Mouse (Mus musculus): Measurements from ENCODE around the gene Adam6a. TPM values are rescaled to one million over a fixed set of nuclear protein-coding genes. Genes with fewer than 3 reads are reported as not detected.
"Not testable (repeated sequence)": the region's sequence is repeated elsewhere in the genome, so short reads cannot be mapped to it uniquely, and the experiment has no call there.

The Adam6a gene
- total RNA-seq (2021): not detected
- long read RNA-seq, experiment 1: 0 reads
- long read RNA-seq, experiment 2: 0 reads

GRCm38 (mm10) chr12:113543608-113544007, at the start of gene Adam6a:
Gene Adam6a, plus strand, starts transcription at chr12:113543908.
- not testable (repeated sequence) for DNase-seq (ENCODE audit: low spot score in 2 of 2)

- DNase-seq (ENCODE audit: low spot score in 2 of 2): no peak
Observed at GRCm38 (mm10) chr12:113525901-113526300, 17.8 kb upstream of the Adam6a start.

GRCm38 (mm10) chr12:113578241-113578640, 34.5 kb downstream of the Adam6a start:
- DNase-seq (ENCODE audit: low spot score in 2 of 2): no peak

GRCm38 (mm10) chr12:113588001-113588400, 44.3 kb downstream of the Adam6a start:
- DNase-seq (ENCODE audit: low spot score in 2 of 2): no peak

Other genes starting within 250 kb of the Adam6a start
- gene Adam6b, start 54.4 kb upstream of the Adam6a start, total RNA-seq (2021): not detected

All from adrenal gland, postnatal 4 days (tissue).